Mouse (Mus musculus): ENCODE data around the gene Ngdn. TPM values are rescaled to one million over a fixed set of nuclear protein-coding genes. Genes with fewer than 3 reads are reported as not detected.
A peak's percentile ranks its signal among the peaks of the same experiment; 100 is the strongest.
"Not testable (repeated sequence)": the region's sequence is repeated elsewhere in the genome, so short reads cannot be mapped to it uniquely, and the experiment has no call there.

The Ngdn gene
- polyA plus RNA-seq (2015; fragmentation: Nextera tagmentation; extraction: Ambion mirVana): 56.4 and 61.9 TPM in 2 replicates

- peak within 1 kb of the TSS; percentile 85 for H3K4me3 ChIP-seq
- peaks cover 19% of the 10 kb centered on the region for H3K4me1 ChIP-seq (replicated peaks)
- H3K27ac ChIP-seq (replicated peaks): peak within 1 kb of the TSS; percentile 95
- WGBS: under 1% methylated on average over 36 of the region's 36 CpGs
- peaks cover 19% of the 10 kb centered on the region for H3K36me3 ChIP-seq
- H3K27me3 ChIP-seq: no peaks in the 10 kb centered on the region
- H3K9ac ChIP-seq: peak within 1 kb of the TSS; percentile 83
- H3K4me2 ChIP-seq: peak within 1 kb of the TSS; percentile 83
- H3K9me3 ChIP-seq: no peaks in the 10 kb centered on the region
- peak; percentile 97 for ATAC-seq (ENCODE audit: low read depth)
Measured at GRCm38 (mm10) chr14:55014991-55015766, at the start of gene Ngdn. Gene Ngdn (plus strand): TSS chr14:55015454.

GRCm38 (mm10) chr14:54965631-54966030 is 49.6 kb upstream of the Ngdn start:
- no peak for ATAC-seq (ENCODE audit: low read depth)
- Histone ChIP-seq H3K4me2 (no peak overlapping the region), H3K36me3 (no peaks in the 10 kb centered on the region), H3K4me3 (no peak overlapping the region), H3K9ac (no peak overlapping the region), H3K9me3 (no peaks in the 10 kb centered on the region), H3K4me1 (replicated peaks) (peaks cover 5% of the 10 kb centered on the region; the same call in 1 of the 2 replicates), H3K27ac (replicated peaks) (no peak overlapping the region), H3K27me3 (no peaks in the 10 kb centered on the region)
- 76% methylated on average over 6 of the region's 6 CpGs for WGBS

- no peaks in the 10 kb centered on the region for H3K36me3 ChIP-seq
- WGBS: 73% methylated on average over 7 of the region's 7 CpGs
- no peaks in the 10 kb centered on the region for H3K9me3 ChIP-seq
- H3K4me1 ChIP-seq (replicated peaks): peaks cover 5% of the 10 kb centered on the region; the same call in 1 of the 2 replicates
- ATAC-seq (ENCODE audit: low read depth): no peak
- no peak within 1 kb of the TSS for H3K27ac ChIP-seq (replicated peaks)
- H3K27me3 ChIP-seq: no peaks in the 10 kb centered on the region
- no peak within 1 kb of the TSS for H3K4me3 ChIP-seq
- no peak within 1 kb of the TSS for H3K9ac ChIP-seq
- H3K4me2 ChIP-seq: no peak within 1 kb of the TSS
Measured at GRCm38 (mm10) chr14:54966320-54966977, 48.8 kb upstream of the Ngdn start, which contains the start of gene Myh6. Gene Myh6 (minus strand): TSS chr14:54966927.

GRCm38 (mm10) chr14:54967874-54968273 is 47.4 kb upstream of the Ngdn start:
- Histone ChIP-seq H3K9ac (no peak overlapping the region), H3K27me3 (no peaks in the 10 kb centered on the region), H3K4me2 (no peak overlapping the region), H3K9me3 (no peaks in the 10 kb centered on the region), H3K4me3 (no peak overlapping the region), H3K27ac (replicated peaks) (no peak overlapping the region), H3K36me3 (no peaks in the 10 kb centered on the region), H3K4me1 (replicated peaks) (peaks cover 5% of the 10 kb centered on the region; the same call in 1 of the 2 replicates)
- 76% methylated on average over 3 of the region's 3 CpGs for WGBS
- ATAC-seq (ENCODE audit: low read depth): no peak

- H3K9me3 ChIP-seq: no peaks in the 10 kb centered on the region
- no peak for ATAC-seq (ENCODE audit: low read depth)
- H3K4me3 ChIP-seq: no peak overlapping the region
- H3K4me2 ChIP-seq: no peak overlapping the region
- no peaks in the 10 kb centered on the region for H3K36me3 ChIP-seq
- no peak overlapping the region for H3K9ac ChIP-seq
- H3K27ac ChIP-seq (replicated peaks): no peak overlapping the region
- H3K4me1 ChIP-seq (replicated peaks): peaks cover 6% of the 10 kb centered on the region; the same call in 1 of the 2 replicates
- no peaks in the 10 kb centered on the region for H3K27me3 ChIP-seq
Measured at GRCm38 (mm10) chr14:54968344-54968743, 46.9 kb upstream of the Ngdn start.

GRCm38 (mm10) chr14:54972786-54973185 is 42.5 kb upstream of the Ngdn start:
- WGBS: 90% methylated on average over 7 of the region's 11 CpGs
- not testable (repeated sequence) for H3K4me3 ChIP-seq; H3K27ac ChIP-seq (replicated peaks); H3K9me3 ChIP-seq; ATAC-seq (ENCODE audit: low read depth); H3K4me2 ChIP-seq; H3K27me3 ChIP-seq; H3K36me3 ChIP-seq; H3K9ac ChIP-seq
- peaks cover 15% of the 10 kb centered on the region for H3K4me1 ChIP-seq (replicated peaks)

GRCm38 (mm10) chr14:54974068-54974791 is 41.0 kb upstream of the Ngdn start:
- ATAC-seq (ENCODE audit: low read depth): peak; percentile 68; the same call in 1 of the 2 replicates
- H3K9me3 ChIP-seq: no peaks in the 10 kb centered on the region
- H3K4me2 ChIP-seq: no peak overlapping the region
- no peak overlapping the region for H3K9ac ChIP-seq
- no peak overlapping the region for H3K4me3 ChIP-seq
- peak overlapping the region; percentile 74 for H3K27ac ChIP-seq (replicated peaks)
- WGBS: 70% methylated on average over 6 of the region's 6 CpGs
- peaks cover 15% of the 10 kb centered on the region for H3K4me1 ChIP-seq (replicated peaks)
- H3K27me3 ChIP-seq: no peaks in the 10 kb centered on the region; the same call in 1 of the 2 replicates
- no peaks in the 10 kb centered on the region for H3K36me3 ChIP-seq

GRCm38 (mm10) chr14:54976633-54977032 is 38.6 kb upstream of the Ngdn start, which contains the start of gene Gm17428:
Gene Gm17428 (plus strand): TSS chr14:54976933.
- H3K9me3 ChIP-seq: no peaks in the 10 kb centered on the region
- H3K4me2 ChIP-seq: no peak within 1 kb of the TSS
- H3K36me3 ChIP-seq: no peaks in the 10 kb centered on the region
- ATAC-seq (ENCODE audit: low read depth): no peak
- H3K9ac ChIP-seq: no peak within 1 kb of the TSS
- H3K4me3 ChIP-seq: no peak within 1 kb of the TSS
- H3K4me1 ChIP-seq (replicated peaks): peaks cover 15% of the 10 kb centered on the region
- no peak within 1 kb of the TSS for H3K27ac ChIP-seq (replicated peaks)
- 78% methylated on average over 1 of the region's 1 CpGs for WGBS
- no peaks in the 10 kb centered on the region; the same call in 1 of the 2 replicates for H3K27me3 ChIP-seq

- no peak overlapping the region for H3K4me2 ChIP-seq
- H3K27ac ChIP-seq (replicated peaks): no peak overlapping the region
- WGBS: 93% methylated on average over 8 of the region's 8 CpGs
- peaks cover 11% of the 10 kb centered on the region for H3K4me1 ChIP-seq (replicated peaks)
- H3K27me3 ChIP-seq: no peaks in the 10 kb centered on the region; the same call in 1 of the 2 replicates
- H3K9me3 ChIP-seq: no peaks in the 10 kb centered on the region
- no peak overlapping the region for H3K9ac ChIP-seq
- no peaks in the 10 kb centered on the region for H3K36me3 ChIP-seq
- H3K4me3 ChIP-seq: no peak overlapping the region
- ATAC-seq (ENCODE audit: low read depth): no peak
Measured at GRCm38 (mm10) chr14:54978664-54979063, 36.6 kb upstream of the Ngdn start.

- Histone ChIP-seq H3K4me3 (no peak overlapping the region), H3K27ac (replicated peaks) (no peak overlapping the region), H3K36me3 (no peaks in the 10 kb centered on the region), H3K27me3 (no peaks in the 10 kb centered on the region; the same call in 1 of the 2 replicates), H3K4me1 (replicated peaks) (no peaks in the 10 kb centered on the region), H3K9me3 (no peaks in the 10 kb centered on the region), H3K4me2 (no peak overlapping the region), H3K9ac (no peak overlapping the region)
- WGBS: 96% methylated on average over 7 of the region's 7 CpGs
- no peak for ATAC-seq (ENCODE audit: low read depth)
Measured at GRCm38 (mm10) chr14:54981934-54982333, 33.3 kb upstream of the Ngdn start.

- WGBS: 90% methylated on average over 9 of the region's 9 CpGs
- H3K36me3 ChIP-seq; H3K4me3 ChIP-seq; H3K27ac ChIP-seq (replicated peaks); H3K9ac ChIP-seq; H3K4me1 ChIP-seq (replicated peaks); H3K27me3 ChIP-seq; H3K4me2 ChIP-seq; H3K9me3 ChIP-seq; ATAC-seq (ENCODE audit: low read depth): not testable (repeated sequence)
Measured at GRCm38 (mm10) chr14:54988350-54988874, 26.8 kb upstream of the Ngdn start.

Measured in neural tube, embryonic 13.5 days (tissue).